Comparison of ENCODE assay signal across 17 mouse cellular contexts in genomic region chr6:97438918-97439645, GRCm38 (mm10).
DNase-seq lines count a peak whose midpoint lies in the region; ATAC-seq lines count a peak whose summit lies in the region.
"Had no signal": no experiment of that assay in that cellular context is flagged by ENCODE, and none has a peak within 500 bp of the region (broad histone marks: within the 10 kb centered on the region; RNA-seq: fewer than 3 reads in every experiment).

No protein-coding gene starts in this region.

- peak; percentile 90 for ATAC-seq in common myeloid progenitor, adult 5-6 weeks (replicated peaks; ENCODE audit: low read depth, poor library complexity, severe bottlenecking)
- no peak for ATAC-seq in hindbrain, embryonic 13.5 days (ENCODE audit: low FRiP score)

- WGBS in hindbrain, embryonic 13.5 days, result 75% methylated on average over 16 of the region's 16 CpGs

- peak; percentile 51 for DNase-seq in layer of hippocampus, adult 9-11 months
- DNase-seq in layer of hippocampus, adult 9-10 months (ENCODE audit: low spot score), result no peak
- DNase-seq in MEL-GATA-1-ER (ENCODE audit: extremely low read depth, low read depth), result peak; percentile 62
- no peak for DNase-seq in testis, postnatal 10 days (ENCODE audit: low spot score)
- DNase-seq: adrenal gland, adult 2 months; cerebellum, postnatal 10 days; gastrocnemius, postnatal 10 days; right cerebral cortex, postnatal 25 days; thymus, adult 2 months had no signal

- H3K4me2 ChIP-seq in hindbrain, embryonic 13.5 days, result no peak overlapping the region
- H3K4me2 ChIP-seq: hindbrain, embryonic 15.5 days; midbrain, embryonic 11.5 days; neural tube, embryonic 13.5 days had no signal

- no peaks in the 10 kb centered on the region for H3K27me3 ChIP-seq in megakaryocyte, embryonic 14.5 days (replicated peaks)
- H3K27me3 ChIP-seq in hindbrain, embryonic 13.5 days, result no peaks in the 10 kb centered on the region
- H3K27me3 ChIP-seq: hindbrain, embryonic 15.5 days; neural tube, embryonic 13.5 days had no signal

- no peaks in the 10 kb centered on the region for H3K9me3 ChIP-seq in megakaryocyte, embryonic 14.5 days
- H3K9me3 ChIP-seq in hindbrain, embryonic 13.5 days, result no peaks in the 10 kb centered on the region
- H3K9me3 ChIP-seq: hindbrain, embryonic 15.5 days; neural tube, embryonic 13.5 days had no signal

- no peak overlapping the region for H3K9ac ChIP-seq in hindbrain, embryonic 13.5 days
- H3K9ac ChIP-seq: hindbrain, embryonic 15.5 days; neural tube, embryonic 13.5 days had no signal

- H3K27ac ChIP-seq in hindbrain, embryonic 13.5 days, result no peak overlapping the region
- H3K27ac ChIP-seq: hindbrain, embryonic 15.5 days; neural tube, embryonic 13.5 days had no signal

- H3K36me3 ChIP-seq in megakaryocyte, embryonic 14.5 days (replicated peaks; ENCODE audit: low read length), result peaks cover 5% of the 10 kb centered on the region
- no peaks in the 10 kb centered on the region for H3K36me3 ChIP-seq in hindbrain, embryonic 13.5 days
- H3K36me3 ChIP-seq: G1E; hindbrain, embryonic 15.5 days; neural tube, embryonic 13.5 days had no signal

- H3K4me1 ChIP-seq in megakaryocyte, embryonic 14.5 days, result peaks cover 83% of the 10 kb centered on the region
- H3K4me1 ChIP-seq in hindbrain, embryonic 13.5 days (replicated peaks), result peaks cover 24% of the 10 kb centered on the region

- H3K4me3 ChIP-seq in megakaryocyte, embryonic 14.5 days (replicated peaks), result peak overlapping the region; percentile 90
- no peak overlapping the region for H3K4me3 ChIP-seq in hindbrain, embryonic 13.5 days
- H3K4me3 ChIP-seq: erythroblast, embryonic 14.5 days; hindbrain, embryonic 15.5 days; neural tube, embryonic 13.5 days had no signal

Comparison
In these comparisons a context has a peak if more than half of its experiments do, and no peak if none do; other contexts are left out.
1. DNase-seq: peak in layer of hippocampus, adult 9-11 months (single experiment) and MEL-GATA-1-ER (single experiment); none in layer of hippocampus, adult 9-10 months (single experiment) and testis, postnatal 10 days (single experiment).